Mouse (Mus musculus): ENCODE data around the gene Syt11.

DNA sequence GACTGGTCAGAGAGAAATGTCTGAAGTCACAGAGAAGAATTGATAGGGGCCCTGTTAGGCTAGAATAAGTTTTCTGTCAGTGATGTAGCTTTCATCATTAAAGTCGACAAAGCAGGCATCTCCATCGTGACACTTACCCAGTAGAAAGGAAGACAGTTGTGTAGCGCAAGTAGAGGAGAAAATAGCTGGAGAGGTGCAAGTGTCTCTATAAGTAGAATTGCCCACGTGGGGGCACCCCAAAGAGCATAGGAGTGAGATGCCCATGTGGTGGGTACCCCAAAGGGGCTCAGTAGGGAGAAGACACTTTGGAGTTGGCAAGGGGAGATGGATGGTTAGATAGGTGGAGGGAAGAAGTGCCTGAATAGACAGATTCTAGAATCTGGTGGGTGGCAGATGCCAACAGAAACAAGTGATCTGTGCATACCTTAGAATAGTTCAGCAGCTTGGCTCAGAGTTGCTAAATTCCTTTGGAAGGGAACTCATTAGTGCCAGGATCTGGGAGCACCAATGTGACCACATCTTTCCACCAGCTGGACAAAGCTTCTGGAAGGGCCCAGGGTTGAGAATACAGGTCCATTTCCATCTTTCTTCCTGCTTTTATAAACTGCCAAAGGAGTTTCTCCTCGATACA is 29.1 kb upstream of the Syt11 start:
- no peak for TF ChIP-seq CTCF (IDR thresholded peaks at IDR 0.05; ENCODE audit: control insufficient read depth, insufficient read depth, insufficient read length)
- no peak for TF ChIP-seq USF1 (IDR thresholded peaks at IDR 0.05; ENCODE audit: low read depth)
- no peak for TF ChIP-seq CEBPB (IDR thresholded peaks at IDR 0.05; ENCODE audit: low read depth)
- TF ChIP-seq MYOD1 (IDR thresholded peaks at IDR 0.05; ENCODE audit: control insufficient read depth, insufficient read length, low read depth), result no peak
- no peak for TF ChIP-seq MAX (IDR thresholded peaks at IDR 0.05)
